In the genomic region with DNA sequence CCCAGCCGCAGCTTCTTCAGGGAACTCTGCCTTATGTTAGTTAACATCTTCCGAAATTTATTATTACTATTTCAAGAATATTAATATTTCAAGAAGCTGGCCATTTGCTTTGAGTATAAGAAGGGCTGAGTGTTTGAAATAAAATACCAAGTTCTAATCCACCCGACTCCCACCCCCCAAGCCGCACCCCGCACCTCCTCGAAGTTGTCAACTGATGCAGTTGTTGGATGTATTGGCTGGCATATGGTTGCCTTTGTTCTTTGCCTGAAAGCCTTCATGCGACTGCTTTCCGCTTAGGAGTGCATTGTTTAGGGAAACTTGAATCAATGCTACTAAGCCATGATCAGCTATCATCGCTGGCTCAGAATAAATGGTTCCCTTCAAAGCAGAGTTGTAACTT, we compare ENCODE assay signal across 21 mouse cellular contexts. TPM values are rescaled to one million over a fixed set of nuclear protein-coding genes. Genes with fewer than 3 reads are reported as not detected.
"Had no signal": no experiment of that assay in that cellular context is flagged by ENCODE, and none has a peak within 500 bp of the region (broad histone marks: within the 10 kb centered on the region; RNA-seq: fewer than 3 reads in every experiment).

No protein-coding gene starts in this region.

- DNase-seq: kidney, adult 11 months; kidney, postnatal 36 days; left cerebral cortex, postnatal 4 days; liver, postnatal 0 days; lung, embryonic 14.5 days; thymus, adult 2 months; thymus, postnatal 14 days; thymus, postnatal 4 days had no signal

- ATAC-seq: inflammation-experienced regulatory T-cells, adult 6 months; lung, postnatal 0 days had no signal

- H3K27me3 ChIP-seq: limb, embryonic 12.5 days; limb, embryonic 15.5 days; neural tube, embryonic 12.5 days; neural tube, embryonic 15.5 days had no signal

- H3K27ac ChIP-seq: hindbrain, postnatal 0 days; limb, embryonic 12.5 days; limb, embryonic 15.5 days; liver, embryonic 14.5 days; macrophage; neural tube, embryonic 12.5 days; neural tube, embryonic 15.5 days; stomach, postnatal 0 days had no signal

- H3K4me3 ChIP-seq: limb, embryonic 12.5 days; limb, embryonic 15.5 days; neural tube, embryonic 12.5 days; neural tube, embryonic 15.5 days had no signal

- H3K4me2 ChIP-seq: limb, embryonic 12.5 days; limb, embryonic 15.5 days; liver, embryonic 11.5 days; lung, embryonic 14.5 days; neural tube, embryonic 12.5 days; neural tube, embryonic 15.5 days had no signal

- H3K9ac ChIP-seq: limb, embryonic 12.5 days; limb, embryonic 15.5 days; liver, embryonic 14.5 days; liver, postnatal 0 days; lung, embryonic 14.5 days; neural tube, embryonic 12.5 days; neural tube, embryonic 15.5 days had no signal

- H3K9me3 ChIP-seq: limb, embryonic 12.5 days; limb, embryonic 15.5 days; neural tube, embryonic 12.5 days; neural tube, embryonic 15.5 days had no signal

- H3K36me3 ChIP-seq: limb, embryonic 12.5 days; limb, embryonic 15.5 days; neural tube, embryonic 12.5 days; neural tube, embryonic 15.5 days had no signal

RNA-seq across cellular contexts. Expression of a gene that starts 22.1 kb away (rescaled TPM):
- polyA plus RNA-seq: macrophage had no signal

RNA-seq across cellular contexts. Expression of a gene that starts 56.5 kb away (rescaled TPM):
- polyA plus RNA-seq: hindbrain, postnatal 0 days; inflammation-experienced regulatory T-cells, adult 6 months; kidney, postnatal 0 days; limb, embryonic 12.5 days; limb, embryonic 15.5 days; liver, embryonic 11.5 days; liver, embryonic 14.5 days; liver, postnatal 0 days; lung, embryonic 14.5 days; lung, postnatal 0 days; macrophage; neural tube, embryonic 12.5 days; neural tube, embryonic 15.5 days; stomach, embryonic 14.5 days; stomach, postnatal 0 days had no signal
